Mouse (Mus musculus): ENCODE measurements around the gene Pcdh15. TPM values are rescaled to one million over a fixed set of nuclear protein-coding genes. Genes with fewer than 3 reads are reported as not detected.

The Pcdh15 gene
- polyA plus RNA-seq, 1 experiment from 2014 or later, result 0.07 TPM

DNA sequence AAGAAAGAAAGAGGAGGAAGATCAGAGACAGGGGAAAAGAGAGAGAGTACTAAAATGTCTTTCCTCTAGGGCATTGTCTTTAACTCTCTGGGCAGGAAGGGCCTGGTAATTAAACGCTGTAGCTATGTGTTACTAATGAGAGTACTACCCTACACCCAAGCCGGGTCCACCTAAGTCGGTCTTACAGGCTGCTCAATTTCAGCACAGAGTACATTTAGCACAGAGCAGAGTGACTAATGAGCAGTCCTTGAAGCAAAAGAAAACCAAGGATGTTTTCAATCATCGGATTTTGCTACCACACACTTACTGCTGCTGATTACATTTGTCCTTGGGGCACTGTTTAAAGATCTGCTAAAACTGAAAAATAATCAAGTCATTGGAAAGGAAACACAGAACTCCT, 788.6 kb downstream of the Pcdh15 start:
- H3K27me3 ChIP-seq (ENCODE audit: control insufficient read depth, insufficient read depth, low read depth, low read length), result no peaks in the 10 kb centered on the region
- H3K9me3 ChIP-seq (replicated peaks; ENCODE audit: control insufficient read depth, low read length), result no peaks in the 10 kb centered on the region
- H3K36me3 ChIP-seq (ENCODE audit: control insufficient read depth, insufficient read depth), result no peaks in the 10 kb centered on the region
- no peak for ATAC-seq (ENCODE audit: low read depth)
- H3K4me3 ChIP-seq (ENCODE audit: low read depth, low read length), result no peak overlapping the region
- H3K27ac ChIP-seq (ENCODE audit: low read length), result no peak overlapping the region
- no peak overlapping the region for H3K4me2 ChIP-seq (ENCODE audit: low read depth, low read length)
- H3K4me1 ChIP-seq (ENCODE audit: control insufficient read depth, low read depth, low read length), result no peaks in the 10 kb centered on the region
- H3K9ac ChIP-seq (ENCODE audit: low read depth, low read length), result no peak overlapping the region
- WGBS (ENCODE audit: insufficient replicate concordance), result 62% methylated on average over 4 of the region's 4 CpGs

DNA sequence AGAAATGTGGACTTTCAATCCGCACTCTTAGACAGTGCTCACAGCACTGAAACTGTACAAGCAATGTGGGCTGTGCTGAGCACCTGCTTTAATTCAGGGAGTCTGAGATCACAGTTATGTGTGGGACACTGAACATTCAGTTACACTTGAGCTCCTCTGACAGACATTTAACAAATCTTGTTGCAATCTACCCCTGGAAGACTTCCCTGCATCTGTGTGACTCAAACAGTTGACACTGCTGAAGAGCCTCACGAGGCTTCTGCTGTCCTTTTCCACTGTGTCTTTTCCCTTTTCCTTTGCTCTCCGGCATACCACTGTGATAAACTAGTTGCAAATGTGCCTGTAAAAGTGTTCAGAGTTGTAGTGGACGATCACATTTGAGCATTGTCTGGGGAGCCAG, 793.1 kb downstream of the Pcdh15 start:
- no peak for ATAC-seq (ENCODE audit: low read depth)
- H3K9me3 ChIP-seq (replicated peaks; ENCODE audit: control insufficient read depth, low read length), result no peaks in the 10 kb centered on the region
- H3K27ac ChIP-seq (ENCODE audit: low read length), result no peak overlapping the region
- no peaks in the 10 kb centered on the region for H3K36me3 ChIP-seq (ENCODE audit: control insufficient read depth, insufficient read depth)
- H3K27me3 ChIP-seq (ENCODE audit: control insufficient read depth, insufficient read depth, low read depth, low read length), result no peaks in the 10 kb centered on the region
- no peak overlapping the region for H3K4me2 ChIP-seq (ENCODE audit: low read depth, low read length)
- H3K9ac ChIP-seq (ENCODE audit: low read depth, low read length), result no peak overlapping the region
- H3K4me3 ChIP-seq (ENCODE audit: low read depth, low read length), result no peak overlapping the region
- WGBS (ENCODE audit: insufficient replicate concordance), result 59% methylated on average over 4 of the region's 4 CpGs
- no peaks in the 10 kb centered on the region for H3K4me1 ChIP-seq (ENCODE audit: control insufficient read depth, low read depth, low read length)

DNA sequence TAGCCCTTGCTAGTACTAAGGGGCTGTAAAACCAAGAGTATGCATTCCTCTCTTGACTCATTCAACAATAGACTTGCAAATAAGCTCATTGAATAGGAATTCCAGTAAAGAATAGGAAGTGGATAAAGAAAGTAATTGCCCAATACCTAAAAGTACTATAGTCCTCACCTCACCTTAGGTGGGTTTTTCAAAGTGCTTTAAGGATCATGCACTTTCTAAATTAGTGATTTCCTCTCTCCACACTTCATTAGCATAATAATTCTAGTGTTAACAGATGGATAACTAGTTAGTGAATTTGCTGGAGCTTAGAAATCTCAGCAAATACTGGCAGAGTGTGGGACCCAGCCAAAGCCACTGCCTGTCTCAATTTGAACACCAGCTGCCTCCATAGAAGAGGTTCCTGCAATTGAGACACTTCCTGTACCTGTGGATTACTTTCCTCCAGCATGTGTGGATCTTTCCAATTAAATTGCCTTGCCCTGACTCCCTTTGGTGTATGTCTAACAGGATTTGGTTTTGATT, 797.0 kb downstream of the Pcdh15 start:
- ATAC-seq (ENCODE audit: low read depth), result no peak
- H3K36me3 ChIP-seq (ENCODE audit: control insufficient read depth, insufficient read depth), result no peaks in the 10 kb centered on the region
- H3K9me3 ChIP-seq (replicated peaks; ENCODE audit: control insufficient read depth, low read length), result no peaks in the 10 kb centered on the region
- H3K4me1 ChIP-seq (ENCODE audit: control insufficient read depth, low read depth, low read length), result no peaks in the 10 kb centered on the region
- H3K4me2 ChIP-seq (ENCODE audit: low read depth, low read length), result no peak overlapping the region
- H3K4me3 ChIP-seq (ENCODE audit: low read depth, low read length), result no peak overlapping the region
- H3K27me3 ChIP-seq (ENCODE audit: control insufficient read depth, insufficient read depth, low read depth, low read length), result no peaks in the 10 kb centered on the region
- no peak overlapping the region for H3K27ac ChIP-seq (ENCODE audit: low read length)
- H3K9ac ChIP-seq (ENCODE audit: low read depth, low read length), result no peak overlapping the region

DNA sequence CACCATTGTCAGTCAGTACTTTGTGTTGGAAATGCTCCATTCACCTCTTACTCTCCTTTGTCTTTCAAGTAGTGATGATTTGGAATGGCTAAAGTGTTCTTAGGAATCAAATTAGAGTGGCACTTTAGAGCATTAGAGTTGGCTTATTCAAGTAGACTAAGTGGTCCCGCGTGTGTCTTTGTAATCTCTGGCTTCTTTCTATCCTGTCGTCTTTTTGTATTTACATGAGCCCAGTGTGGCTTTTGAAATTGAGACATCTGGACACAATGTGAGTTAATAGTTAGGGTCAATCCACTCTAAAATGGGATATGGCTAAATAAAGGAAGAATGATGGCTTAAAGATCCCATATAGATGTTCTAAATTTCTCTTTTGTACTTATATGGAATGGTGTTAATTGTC, 800.0 kb downstream of the Pcdh15 start:
- Histone ChIP-seq H3K4me3 (ENCODE audit: low read depth, low read length) (no peak overlapping the region), H3K4me1 (ENCODE audit: control insufficient read depth, low read depth, low read length) (no peaks in the 10 kb centered on the region), H3K27ac (ENCODE audit: low read length) (no peak overlapping the region), H3K9ac (ENCODE audit: low read depth, low read length) (no peak overlapping the region), H3K9me3 (replicated peaks; ENCODE audit: control insufficient read depth, low read length) (no peaks in the 10 kb centered on the region), H3K4me2 (ENCODE audit: low read depth, low read length) (no peak overlapping the region), H3K27me3 (ENCODE audit: control insufficient read depth, insufficient read depth, low read depth, low read length) (no peaks in the 10 kb centered on the region), H3K36me3 (ENCODE audit: control insufficient read depth, insufficient read depth) (no peaks in the 10 kb centered on the region)
- no peak for ATAC-seq (ENCODE audit: low read depth)
- WGBS (ENCODE audit: insufficient replicate concordance), result 64% methylated on average over 3 of the region's 3 CpGs

DNA sequence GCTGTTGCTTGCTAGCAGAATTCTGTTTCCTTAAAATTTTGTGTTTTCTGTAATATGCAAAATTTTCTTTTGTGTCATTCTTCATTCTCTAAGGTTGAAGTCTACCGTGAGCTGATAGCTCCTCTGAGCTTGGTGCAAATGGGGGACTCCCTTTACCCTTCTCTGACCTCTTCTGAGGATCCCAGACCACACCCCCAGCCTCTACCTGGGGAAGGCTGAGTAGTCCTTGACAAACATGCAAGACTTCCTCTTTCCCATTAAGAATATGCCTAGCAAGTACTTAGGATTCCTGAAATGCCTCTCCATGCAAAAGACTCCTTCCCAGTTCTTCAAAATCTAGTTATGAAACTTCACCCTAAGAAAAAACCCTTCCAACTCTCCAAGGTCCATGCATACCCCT, 808.5 kb downstream of the Pcdh15 start:
- no peak overlapping the region for H3K27ac ChIP-seq (ENCODE audit: low read length)
- no peaks in the 10 kb centered on the region for H3K27me3 ChIP-seq (ENCODE audit: control insufficient read depth, insufficient read depth, low read depth, low read length)
- H3K4me1 ChIP-seq (ENCODE audit: control insufficient read depth, low read depth, low read length), result no peaks in the 10 kb centered on the region
- no peak for ATAC-seq (ENCODE audit: low read depth)
- no peaks in the 10 kb centered on the region for H3K9me3 ChIP-seq (replicated peaks; ENCODE audit: control insufficient read depth, low read length)
- H3K4me2 ChIP-seq (ENCODE audit: low read depth, low read length), result no peak overlapping the region
- no peak overlapping the region for H3K4me3 ChIP-seq (ENCODE audit: low read depth, low read length)
- 43% methylated on average over 1 of the region's 1 CpGs for WGBS (ENCODE audit: insufficient replicate concordance)
- no peak overlapping the region for H3K9ac ChIP-seq (ENCODE audit: low read depth, low read length)
- no peaks in the 10 kb centered on the region for H3K36me3 ChIP-seq (ENCODE audit: control insufficient read depth, insufficient read depth)

DNA sequence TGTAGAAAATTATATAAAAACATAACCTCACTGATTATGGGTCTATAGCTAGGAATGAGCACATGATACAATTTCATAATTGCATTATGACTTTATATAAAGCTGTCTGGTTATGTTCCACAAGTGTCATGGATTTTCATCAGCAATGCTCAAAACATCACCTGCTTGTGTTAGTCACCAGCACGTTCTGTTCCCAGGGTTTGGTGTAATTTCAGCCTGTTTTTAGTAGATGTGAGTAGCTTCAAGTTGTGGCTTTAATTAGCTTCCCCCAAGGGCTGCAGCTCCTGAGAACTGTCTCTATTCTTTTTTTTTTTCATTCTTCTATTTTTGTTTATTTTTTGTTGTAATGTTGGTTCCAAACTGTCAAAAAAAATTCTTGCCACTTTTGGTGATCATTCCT, 809.4 kb downstream of the Pcdh15 start:
- H3K4me1 ChIP-seq (ENCODE audit: control insufficient read depth, low read depth, low read length), result no peaks in the 10 kb centered on the region
- ATAC-seq (ENCODE audit: low read depth), result no peak
- 36% methylated on average over 1 of the region's 1 CpGs for WGBS (ENCODE audit: insufficient replicate concordance)
- no peak overlapping the region for H3K27ac ChIP-seq (ENCODE audit: low read length)
- no peak overlapping the region for H3K4me2 ChIP-seq (ENCODE audit: low read depth, low read length)
- H3K4me3 ChIP-seq (ENCODE audit: low read depth, low read length), result no peak overlapping the region
- H3K27me3 ChIP-seq (ENCODE audit: control insufficient read depth, insufficient read depth, low read depth, low read length), result no peaks in the 10 kb centered on the region
- H3K9ac ChIP-seq (ENCODE audit: low read depth, low read length), result no peak overlapping the region
- no peaks in the 10 kb centered on the region for H3K36me3 ChIP-seq (ENCODE audit: control insufficient read depth, insufficient read depth)
- H3K9me3 ChIP-seq (replicated peaks; ENCODE audit: control insufficient read depth, low read length), result no peaks in the 10 kb centered on the region

DNA sequence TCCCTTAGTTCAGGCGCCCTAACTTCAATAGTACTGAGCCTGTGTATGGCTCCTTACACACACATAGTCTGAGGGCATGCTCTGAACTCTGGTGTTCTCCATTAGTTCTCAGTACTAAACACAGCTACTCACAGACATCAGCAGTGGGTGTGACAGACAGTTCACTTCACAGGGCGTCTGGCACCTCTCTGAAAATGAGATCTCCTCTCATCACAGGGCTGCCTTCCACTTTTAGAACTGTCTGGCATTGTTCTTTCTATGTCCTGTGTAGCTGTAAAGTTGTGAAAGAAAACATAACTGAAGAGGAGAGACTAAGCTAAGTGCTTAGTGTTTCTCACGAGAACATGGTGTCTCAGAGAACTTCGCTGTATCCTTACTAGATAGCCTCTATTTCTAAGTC, 816.0 kb downstream of the Pcdh15 start:
- no peak overlapping the region for H3K4me3 ChIP-seq (ENCODE audit: low read depth, low read length)
- H3K9ac ChIP-seq (ENCODE audit: low read depth, low read length), result no peak overlapping the region
- H3K4me1 ChIP-seq (ENCODE audit: control insufficient read depth, low read depth, low read length), result no peaks in the 10 kb centered on the region
- no peak for ATAC-seq (ENCODE audit: low read depth)
- no peak overlapping the region for H3K27ac ChIP-seq (ENCODE audit: low read length)
- no peak overlapping the region for H3K4me2 ChIP-seq (ENCODE audit: low read depth, low read length)
- H3K27me3 ChIP-seq (ENCODE audit: control insufficient read depth, insufficient read depth, low read depth, low read length), result no peaks in the 10 kb centered on the region
- 63% methylated on average over 4 of the region's 4 CpGs for WGBS (ENCODE audit: insufficient replicate concordance)
- H3K36me3 ChIP-seq (ENCODE audit: control insufficient read depth, insufficient read depth), result no peaks in the 10 kb centered on the region
- no peaks in the 10 kb centered on the region for H3K9me3 ChIP-seq (replicated peaks; ENCODE audit: control insufficient read depth, low read length)

DNA sequence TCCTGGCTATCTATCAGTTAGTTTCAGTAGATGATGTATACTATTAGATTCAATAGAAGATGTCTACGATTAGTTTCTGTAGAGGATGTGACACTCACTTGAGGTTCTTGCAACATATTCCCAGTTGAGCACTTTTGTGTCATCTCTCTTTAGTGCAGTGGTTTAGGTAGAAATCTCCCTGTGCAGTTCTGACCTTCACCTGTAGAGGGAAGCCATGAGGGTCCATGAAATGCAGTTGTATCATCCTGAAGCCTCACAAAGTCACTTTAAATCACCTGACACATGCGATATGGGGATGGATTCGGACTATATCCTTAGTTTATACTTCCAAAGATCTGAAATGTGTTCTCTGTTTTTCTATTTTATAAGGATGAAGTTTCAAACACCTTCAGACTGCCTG, 822.4 kb downstream of the Pcdh15 start:
- Histone ChIP-seq H3K9ac (ENCODE audit: low read depth, low read length) (no peak overlapping the region), H3K4me2 (ENCODE audit: low read depth, low read length) (no peak overlapping the region), H3K4me3 (ENCODE audit: low read depth, low read length) (no peak overlapping the region), H3K27ac (ENCODE audit: low read length) (no peak overlapping the region), H3K9me3 (replicated peaks; ENCODE audit: control insufficient read depth, low read length) (no peaks in the 10 kb centered on the region), H3K4me1 (ENCODE audit: control insufficient read depth, low read depth, low read length) (no peaks in the 10 kb centered on the region), H3K27me3 (ENCODE audit: control insufficient read depth, insufficient read depth, low read depth, low read length) (no peaks in the 10 kb centered on the region), H3K36me3 (ENCODE audit: control insufficient read depth, insufficient read depth) (no peaks in the 10 kb centered on the region)
- ATAC-seq (ENCODE audit: low read depth), result no peak
- WGBS (ENCODE audit: insufficient replicate concordance), result 45% methylated on average over 3 of the region's 3 CpGs

DNA sequence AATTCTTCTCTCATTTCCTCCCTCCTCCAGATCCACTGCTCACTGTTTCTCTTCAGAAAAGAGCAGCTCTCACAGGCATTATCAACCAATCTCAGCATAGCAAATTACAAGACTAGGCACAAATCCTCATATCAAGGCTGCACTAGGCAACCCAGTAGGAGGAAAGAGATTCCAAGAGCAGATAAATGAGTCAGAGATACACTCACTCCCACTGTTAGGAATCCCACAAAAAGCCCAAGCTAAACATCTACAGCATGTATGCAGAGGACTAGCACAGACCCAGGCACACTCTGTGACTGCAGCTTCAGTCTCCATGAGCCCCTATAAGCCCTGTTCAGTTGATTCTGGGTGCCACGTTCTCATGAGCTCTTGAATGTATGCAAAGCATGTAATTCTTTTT, 829.5 kb downstream of the Pcdh15 start:
- Histone ChIP-seq H3K4me3 (ENCODE audit: low read depth, low read length) (no peak overlapping the region), H3K36me3 (ENCODE audit: control insufficient read depth, insufficient read depth) (no peaks in the 10 kb centered on the region), H3K4me2 (ENCODE audit: low read depth, low read length) (no peak overlapping the region), H3K27me3 (ENCODE audit: control insufficient read depth, insufficient read depth, low read depth, low read length) (no peaks in the 10 kb centered on the region), H3K4me1 (ENCODE audit: control insufficient read depth, low read depth, low read length) (no peaks in the 10 kb centered on the region), H3K9me3 (replicated peaks; ENCODE audit: control insufficient read depth, low read length) (no peaks in the 10 kb centered on the region), H3K9ac (ENCODE audit: low read depth, low read length) (no peak overlapping the region), H3K27ac (ENCODE audit: low read length) (no peak overlapping the region)
- no peak for ATAC-seq (ENCODE audit: low read depth)
- 45% methylated on average over 1 of the region's 1 CpGs for WGBS (ENCODE audit: insufficient replicate concordance)

DNA sequence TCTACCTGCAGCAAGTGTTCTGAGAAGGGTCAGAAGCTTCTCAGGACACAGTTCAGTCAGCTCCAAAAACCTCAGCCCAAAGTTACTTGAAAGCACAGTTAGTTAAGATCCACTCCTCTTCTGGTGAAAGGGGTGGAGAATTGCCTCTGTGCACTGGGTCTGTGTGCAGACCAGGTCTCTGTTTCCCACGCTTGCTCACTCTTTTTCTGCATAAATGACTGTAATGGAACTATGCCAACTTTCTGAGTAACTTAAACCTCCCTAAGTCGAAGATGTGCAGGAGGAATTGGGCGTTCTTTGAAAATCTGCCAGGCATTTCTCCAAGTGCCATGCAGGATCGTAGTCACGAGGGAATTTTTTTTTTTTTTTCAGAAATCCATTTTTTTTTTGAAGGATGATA, 830.6 kb downstream of the Pcdh15 start:
- Histone ChIP-seq H3K27me3 (ENCODE audit: control insufficient read depth, insufficient read depth, low read depth, low read length) (no peaks in the 10 kb centered on the region), H3K36me3 (ENCODE audit: control insufficient read depth, insufficient read depth) (no peaks in the 10 kb centered on the region), H3K27ac (ENCODE audit: low read length) (no peak overlapping the region), H3K9ac (ENCODE audit: low read depth, low read length) (no peak overlapping the region), H3K4me2 (ENCODE audit: low read depth, low read length) (no peak overlapping the region), H3K4me1 (ENCODE audit: control insufficient read depth, low read depth, low read length) (no peaks in the 10 kb centered on the region), H3K4me3 (ENCODE audit: low read depth, low read length) (no peak overlapping the region), H3K9me3 (replicated peaks; ENCODE audit: control insufficient read depth, low read length) (no peaks in the 10 kb centered on the region)
- 56% methylated on average over 5 of the region's 5 CpGs for WGBS (ENCODE audit: insufficient replicate concordance)
- no peak for ATAC-seq (ENCODE audit: low read depth)

All from liver, embryonic 16.5 days (tissue).